Mouse (Mus musculus): ENCODE data around the gene Cars2. TPM values are rescaled to one million over a fixed set of nuclear protein-coding genes. Genes with fewer than 3 reads are reported as not detected.
"Not testable (repeated sequence)": the region's sequence is repeated elsewhere in the genome, so short reads cannot be mapped to it uniquely, and the experiment has no call there.

Cars2 gene
- polyA plus RNA-seq, 1 experiment from 2014 or later, result 23.8 TPM

DNA sequence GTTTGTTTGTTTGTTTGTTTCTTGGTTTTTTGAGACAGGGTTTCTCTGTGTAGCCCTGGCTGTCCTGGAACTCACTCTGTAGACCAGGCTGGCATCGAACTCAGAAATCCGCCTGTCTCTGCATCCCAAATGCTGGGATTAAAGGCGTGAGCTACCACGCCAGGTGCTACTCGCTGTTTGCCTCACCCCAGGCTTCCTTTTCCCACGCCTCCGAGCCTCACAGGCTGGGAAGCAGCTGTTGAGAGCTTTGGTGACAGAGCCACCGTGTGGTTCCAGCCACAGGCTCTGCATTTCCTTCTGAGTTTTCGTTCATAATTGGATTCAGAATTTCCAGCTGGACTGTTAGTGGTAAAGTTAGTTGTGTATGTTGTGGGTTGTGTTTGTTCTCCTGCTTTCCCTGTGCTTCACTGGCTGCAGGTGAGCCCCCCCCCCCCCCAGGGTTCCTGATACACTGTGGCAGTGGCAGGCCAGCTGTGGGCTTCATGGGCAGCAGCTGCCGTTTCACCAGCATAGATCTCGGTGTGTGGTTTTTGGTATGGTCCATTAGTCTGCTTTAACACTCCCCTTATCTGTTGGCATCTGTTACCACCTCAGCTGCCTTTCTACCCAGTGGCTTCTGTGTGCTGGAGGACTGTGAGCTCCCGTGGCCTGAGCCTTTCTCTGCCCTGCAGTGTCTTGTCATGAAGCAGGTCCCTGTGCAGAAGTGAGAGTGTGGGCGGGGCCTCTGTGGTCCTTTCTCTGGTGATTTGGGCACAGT is 46.9 kb downstream of the Cars2 start:
- Histone ChIP-seq H3K4me1 (replicated peaks) (peaks cover 9% of the 10 kb centered on the region), H3K27me3 (no peaks in the 10 kb centered on the region), H3K4me3 (no peak overlapping the region), H3K9ac (no peak overlapping the region), H3K27ac (no peak overlapping the region), H3K36me3 (peaks cover 68% of the 10 kb centered on the region), H3K4me2 (no peak overlapping the region), H3K9me3 (no peaks in the 10 kb centered on the region)
- no peak for ATAC-seq (ENCODE audit: low FRiP score)
- 91% methylated on average over 13 of the region's 13 CpGs for WGBS

DNA sequence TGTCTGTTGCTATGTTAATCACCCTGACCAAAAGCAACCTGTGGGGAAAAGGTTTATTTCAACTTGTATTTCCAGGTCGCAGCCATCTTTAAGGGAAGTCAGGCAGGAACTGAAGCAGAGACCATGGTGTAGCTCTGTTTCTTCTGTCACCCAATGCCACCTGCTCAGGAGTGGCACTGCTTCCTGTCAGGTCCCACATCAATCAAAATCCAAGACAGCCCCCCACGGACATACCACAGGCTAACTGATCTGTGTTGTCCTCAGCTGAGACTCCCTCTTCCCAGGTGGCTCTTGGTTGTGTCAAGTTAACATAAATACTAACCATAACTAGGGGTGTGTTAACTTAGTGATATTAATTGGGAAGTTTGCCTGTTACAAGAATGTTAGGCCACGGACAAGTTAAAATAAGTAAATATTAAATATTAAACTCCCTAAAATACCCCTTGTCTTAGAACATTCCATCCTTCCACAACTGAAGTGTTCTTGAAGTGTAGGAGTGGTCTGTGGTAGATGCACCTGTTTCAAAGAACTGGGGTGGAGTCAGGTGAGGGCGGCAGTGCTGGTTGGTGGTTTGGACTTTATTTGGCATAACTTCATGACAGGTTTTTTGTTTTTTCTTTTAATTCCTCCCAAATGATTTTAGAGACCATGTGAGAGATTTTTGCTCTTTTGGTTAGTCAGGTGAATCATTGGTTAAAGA is 51.6 kb downstream of the Cars2 start:
- WGBS, result 87% methylated on average over 4 of the region's 4 CpGs
- H3K4me2 ChIP-seq, result peak overlapping the region; percentile 69
- peaks cover 8% of the 10 kb centered on the region for H3K27me3 ChIP-seq
- H3K27ac ChIP-seq, result no peak overlapping the region
- ATAC-seq (ENCODE audit: low FRiP score), result no peak
- peaks cover 23% of the 10 kb centered on the region for H3K36me3 ChIP-seq
- H3K9me3 ChIP-seq, result no peaks in the 10 kb centered on the region
- H3K4me1 ChIP-seq (replicated peaks), result peaks cover 27% of the 10 kb centered on the region
- H3K4me3 ChIP-seq, result peak overlapping the region; percentile 83; the same call in 1 of the 2 replicates
- no peak overlapping the region for H3K9ac ChIP-seq

DNA sequence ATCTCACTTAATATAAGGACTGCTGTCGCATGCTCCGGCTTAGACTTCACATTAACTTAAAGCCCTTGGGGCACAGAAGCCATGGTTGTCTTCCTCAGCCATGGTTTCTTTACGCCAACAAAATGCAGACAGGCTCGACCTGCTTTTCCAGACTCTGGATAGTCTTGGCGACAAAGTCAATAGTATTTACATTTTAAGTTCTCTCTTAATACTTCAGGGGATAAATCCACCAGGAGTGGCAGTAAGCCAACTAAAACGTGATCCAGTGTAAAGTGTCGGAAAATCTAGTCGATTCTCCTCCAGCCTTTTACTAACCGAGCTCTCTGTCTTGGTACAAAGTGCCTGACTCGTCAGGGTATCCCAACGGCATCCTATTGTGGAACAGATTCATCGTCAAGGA is 52.3 kb downstream of the Cars2 start:
- H3K27ac ChIP-seq, result no peak overlapping the region

DNA sequence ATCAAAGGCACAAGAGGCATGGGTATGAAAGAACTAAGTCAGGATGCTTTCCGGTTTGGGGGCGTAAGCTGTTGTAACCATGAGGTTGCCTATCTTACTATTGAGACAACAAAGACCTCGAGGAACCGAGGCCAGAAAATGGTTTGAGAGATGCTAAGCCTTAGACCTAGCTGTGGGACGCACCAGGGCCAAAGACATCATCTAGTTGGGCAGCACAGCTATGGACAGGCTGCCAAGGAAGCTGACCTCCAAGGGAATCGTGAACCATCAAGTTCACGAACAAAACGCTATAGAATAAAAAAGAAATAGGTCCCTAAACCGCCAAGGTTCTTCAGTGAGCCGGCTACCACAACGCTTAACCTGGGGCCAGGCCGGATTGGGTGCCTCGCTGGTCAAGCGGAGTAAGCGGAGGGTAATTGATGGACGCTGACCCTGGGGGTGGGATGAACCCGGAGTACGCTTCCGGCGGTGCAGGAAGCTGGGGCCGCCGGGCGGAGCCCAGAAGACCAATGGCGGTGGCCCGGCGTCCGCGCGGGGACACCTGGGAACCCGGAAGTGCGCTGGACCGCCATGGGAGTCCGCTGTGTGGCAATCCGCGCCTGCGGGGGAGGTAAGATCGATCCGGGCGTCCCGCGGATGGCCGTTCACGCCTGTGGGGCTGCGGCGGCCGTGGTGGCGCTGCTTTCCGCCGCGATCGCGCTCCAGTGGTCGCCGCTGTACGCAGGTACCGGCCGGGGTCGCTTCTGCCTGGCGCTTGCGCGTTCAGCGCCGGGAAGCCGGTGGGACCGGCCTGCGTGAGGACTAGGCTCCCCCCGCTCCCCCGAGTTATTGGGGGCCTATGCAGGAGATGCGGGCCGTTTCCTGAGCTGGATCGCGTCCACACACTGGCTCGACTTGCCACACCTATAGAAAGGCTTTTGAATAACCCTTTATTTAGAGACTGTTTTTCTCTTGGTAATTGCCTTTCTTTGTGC is 53.3 kb downstream of the Cars2 start, which contains the start of gene Naxd:
Gene Naxd (plus strand): TSS at position 490 of the 974 bp plus-strand sequence.
- Histone ChIP-seq H3K4me1 (replicated peaks) (peaks cover 27% of the 10 kb centered on the region), H3K9ac (peak within 1 kb of the TSS; percentile 87), H3K27me3 (peaks cover 14% of the 10 kb centered on the region), H3K4me2 (peak within 1 kb of the TSS; percentile 69), H3K4me3 (peak within 1 kb of the TSS; percentile 83), H3K27ac (peak within 1 kb of the TSS; percentile 95), H3K9me3 (no peaks in the 10 kb centered on the region), H3K36me3 (peaks cover 9% of the 10 kb centered on the region)
- WGBS, result 4% methylated on average over 73 of the region's 73 CpGs
- peak; percentile 97 for ATAC-seq (ENCODE audit: low FRiP score)

More for the DNA sequence above, 52.3 kb downstream of the Cars2 start:
- H3K36me3 ChIP-seq, result peaks cover 17% of the 10 kb centered on the region
- H3K4me2 ChIP-seq, result peak overlapping the region; percentile 69
- no peaks in the 10 kb centered on the region for H3K9me3 ChIP-seq
- H3K4me1 ChIP-seq (replicated peaks), result peaks cover 27% of the 10 kb centered on the region
- ATAC-seq (ENCODE audit: low FRiP score), result no peak
- H3K27me3 ChIP-seq, result peaks cover 8% of the 10 kb centered on the region
- WGBS, result 80% methylated on average over 12 of the region's 12 CpGs
- peak overlapping the region; percentile 87; the same call in 1 of the 2 replicates for H3K9ac ChIP-seq
- H3K4me3 ChIP-seq, result peak overlapping the region; percentile 83

DNA sequence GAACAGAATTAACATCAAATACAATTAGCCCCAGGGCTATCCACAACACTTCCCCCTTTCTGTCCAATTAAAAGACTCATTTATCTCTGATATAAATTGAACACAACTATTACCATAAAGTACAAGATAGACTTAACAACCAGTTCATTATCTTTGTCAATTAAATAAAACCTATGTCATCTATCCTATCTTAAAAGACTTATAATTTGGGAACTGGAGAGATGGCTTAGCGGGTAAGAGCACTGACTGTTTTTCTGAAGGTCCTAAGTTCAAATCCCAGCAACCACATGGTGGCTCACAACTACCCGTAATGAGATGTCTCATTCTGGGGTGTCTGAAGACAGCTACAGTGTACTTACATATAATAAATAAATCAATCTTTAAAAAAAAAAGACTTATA is 58.2 kb downstream of the Cars2 start:
- H3K4me2 ChIP-seq; H3K4me3 ChIP-seq; H3K4me1 ChIP-seq (replicated peaks); H3K27ac ChIP-seq; H3K9me3 ChIP-seq; ATAC-seq (ENCODE audit: low FRiP score); H3K36me3 ChIP-seq; H3K9ac ChIP-seq: not testable (repeated sequence)
- peaks cover 41% of the 10 kb centered on the region for H3K27me3 ChIP-seq
- 88% methylated on average over 2 of the region's 2 CpGs for WGBS

DNA sequence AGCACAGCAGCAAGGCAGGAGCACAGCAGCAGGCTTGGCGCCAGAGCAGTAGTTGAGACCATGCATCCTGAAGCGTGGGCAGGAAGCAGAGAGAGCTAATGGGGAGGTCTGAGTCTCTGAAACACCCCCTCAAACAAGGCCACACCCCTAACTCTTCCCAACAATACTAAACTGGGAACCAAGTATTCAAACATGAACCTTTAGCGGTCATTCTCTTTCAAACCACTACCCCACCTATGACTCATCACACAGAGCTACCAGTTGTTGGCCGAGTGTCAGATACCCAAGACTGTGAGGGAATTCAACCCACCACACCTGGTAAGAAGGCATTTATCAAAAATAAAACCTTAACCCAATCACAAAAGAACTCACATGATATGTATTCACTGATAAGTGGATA is 63.4 kb downstream of the Cars2 start:
- Histone ChIP-seq H3K27me3 (peaks cover 46% of the 10 kb centered on the region), H3K4me2 (no peak overlapping the region), H3K27ac (no peak overlapping the region), H3K4me3 (no peak overlapping the region), H3K36me3 (no peaks in the 10 kb centered on the region), H3K9ac (no peak overlapping the region), H3K9me3 (no peaks in the 10 kb centered on the region), H3K4me1 (replicated peaks) (no peaks in the 10 kb centered on the region)
- no peak for ATAC-seq (ENCODE audit: low FRiP score)
- WGBS, result 81% methylated on average over 4 of the region's 4 CpGs

DNA sequence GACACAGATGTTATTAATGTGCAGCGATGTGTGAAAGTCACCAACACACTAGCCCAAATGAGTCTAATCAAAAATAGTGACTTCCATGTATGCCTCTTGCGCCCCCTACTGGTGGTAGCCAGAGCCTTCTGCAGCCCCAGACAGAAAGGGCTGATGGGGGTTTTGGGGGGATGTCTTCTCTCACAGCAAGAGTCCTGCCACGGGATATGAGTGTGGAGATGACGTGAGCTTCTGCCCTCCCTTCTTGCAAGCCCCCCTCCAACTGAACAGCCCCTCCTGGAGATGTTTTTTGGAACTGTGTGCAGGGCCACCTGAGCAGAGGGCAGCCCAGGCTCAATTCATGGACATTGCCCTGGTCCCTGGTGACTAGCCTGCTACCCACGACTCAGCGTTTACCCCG is 64.4 kb downstream of the Cars2 start:
- ATAC-seq (ENCODE audit: low FRiP score), result no peak
- H3K4me3 ChIP-seq, result no peak overlapping the region
- H3K4me1 ChIP-seq (replicated peaks), result no peaks in the 10 kb centered on the region
- WGBS, result 23% methylated on average over 7 of the region's 7 CpGs
- no peak overlapping the region for H3K9ac ChIP-seq
- no peak overlapping the region for H3K27ac ChIP-seq
- H3K9me3 ChIP-seq, result no peaks in the 10 kb centered on the region
- no peak overlapping the region for H3K4me2 ChIP-seq
- H3K36me3 ChIP-seq, result no peaks in the 10 kb centered on the region
- peaks cover 50% of the 10 kb centered on the region for H3K27me3 ChIP-seq

DNA sequence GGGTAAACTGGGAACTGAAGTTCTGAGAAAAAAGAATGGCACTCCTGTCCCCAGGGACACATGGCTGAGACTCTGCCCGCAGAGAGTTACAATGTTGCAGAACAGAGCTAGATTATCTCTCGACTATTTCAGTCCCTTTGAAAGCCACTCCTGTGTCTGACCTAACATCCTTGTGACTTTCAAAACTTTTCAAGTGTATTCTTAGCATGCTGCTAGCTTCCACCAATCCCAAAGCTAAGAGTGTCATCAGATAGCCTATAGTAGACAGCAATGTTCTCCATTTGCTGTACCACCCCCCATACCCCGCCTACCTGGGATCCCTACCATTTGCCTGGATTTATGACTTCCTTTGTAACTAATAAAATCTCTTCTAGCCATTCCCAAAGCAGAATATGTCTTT is 68.0 kb downstream of the Cars2 start:
- H3K4me2 ChIP-seq, result no peak overlapping the region
- H3K4me3 ChIP-seq, result no peak overlapping the region
- no peak for ATAC-seq (ENCODE audit: low FRiP score)
- no peaks in the 10 kb centered on the region for H3K36me3 ChIP-seq
- peaks cover 65% of the 10 kb centered on the region for H3K27me3 ChIP-seq
- no peaks in the 10 kb centered on the region for H3K9me3 ChIP-seq
- H3K4me1 ChIP-seq (replicated peaks), result peaks cover 14% of the 10 kb centered on the region
- H3K9ac ChIP-seq, result no peak overlapping the region
- no peak overlapping the region for H3K27ac ChIP-seq
- 78% methylated on average over 3 of the region's 3 CpGs for WGBS

DNA sequence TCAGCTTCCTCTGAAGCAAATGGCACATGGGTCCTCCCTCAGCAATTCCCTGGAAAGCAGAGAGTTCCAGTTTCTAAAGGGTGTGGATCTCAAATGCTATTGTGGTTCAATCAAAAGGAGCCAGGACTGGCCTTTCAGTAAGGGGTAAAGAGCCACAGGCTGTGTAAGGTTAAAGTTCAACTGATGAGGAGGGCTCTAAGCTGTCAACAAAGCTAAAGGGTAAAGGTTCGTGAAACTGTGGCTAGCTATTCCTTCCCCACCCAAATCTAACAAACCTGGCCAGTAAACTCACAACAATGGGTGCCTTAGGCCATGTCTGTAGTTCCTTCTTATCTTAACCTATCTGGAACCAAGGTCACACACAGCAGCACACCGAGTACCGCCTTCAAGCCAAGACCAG is 68.7 kb downstream of the Cars2 start:
- H3K4me3 ChIP-seq, result no peak overlapping the region
- no peak overlapping the region for H3K27ac ChIP-seq
- peaks cover 69% of the 10 kb centered on the region for H3K27me3 ChIP-seq
- WGBS, result 40% methylated on average over 3 of the region's 3 CpGs
- H3K4me2 ChIP-seq, result no peak overlapping the region
- H3K9ac ChIP-seq, result no peak overlapping the region
- H3K4me1 ChIP-seq (replicated peaks), result peaks cover 20% of the 10 kb centered on the region
- no peaks in the 10 kb centered on the region for H3K36me3 ChIP-seq
- ATAC-seq (ENCODE audit: low FRiP score), result no peak
- no peaks in the 10 kb centered on the region for H3K9me3 ChIP-seq

DNA sequence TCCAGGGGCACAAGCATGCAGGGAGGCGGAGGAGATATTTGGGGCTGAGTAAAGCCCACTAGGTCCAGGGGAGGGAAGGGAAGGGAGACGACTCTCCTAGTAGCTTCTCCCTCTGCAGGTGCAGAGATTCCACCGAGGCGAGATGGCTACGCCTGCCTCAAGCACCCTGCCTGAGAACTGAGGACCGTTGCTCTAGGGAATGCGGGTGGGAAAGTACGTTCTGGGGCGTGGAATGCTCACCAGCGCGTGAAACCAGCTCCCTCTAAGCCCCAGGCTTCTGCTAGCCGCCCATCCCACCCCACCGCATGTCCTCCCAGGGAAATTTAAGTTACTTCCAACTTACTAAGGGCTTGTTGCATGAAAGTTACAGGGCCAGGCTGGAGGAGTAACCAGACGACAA is 71.0 kb downstream of the Cars2 start:
- WGBS, result 3% methylated on average over 14 of the region's 14 CpGs
- Histone ChIP-seq H3K4me1 (replicated peaks) (peaks cover 27% of the 10 kb centered on the region), H3K4me3 (no peak overlapping the region), H3K9ac (no peak overlapping the region), H3K36me3 (no peaks in the 10 kb centered on the region), H3K27ac (no peak overlapping the region), H3K27me3 (peaks cover 87% of the 10 kb centered on the region), H3K4me2 (no peak overlapping the region), H3K9me3 (no peaks in the 10 kb centered on the region)
- ATAC-seq (ENCODE audit: low FRiP score), result no peak

DNA sequence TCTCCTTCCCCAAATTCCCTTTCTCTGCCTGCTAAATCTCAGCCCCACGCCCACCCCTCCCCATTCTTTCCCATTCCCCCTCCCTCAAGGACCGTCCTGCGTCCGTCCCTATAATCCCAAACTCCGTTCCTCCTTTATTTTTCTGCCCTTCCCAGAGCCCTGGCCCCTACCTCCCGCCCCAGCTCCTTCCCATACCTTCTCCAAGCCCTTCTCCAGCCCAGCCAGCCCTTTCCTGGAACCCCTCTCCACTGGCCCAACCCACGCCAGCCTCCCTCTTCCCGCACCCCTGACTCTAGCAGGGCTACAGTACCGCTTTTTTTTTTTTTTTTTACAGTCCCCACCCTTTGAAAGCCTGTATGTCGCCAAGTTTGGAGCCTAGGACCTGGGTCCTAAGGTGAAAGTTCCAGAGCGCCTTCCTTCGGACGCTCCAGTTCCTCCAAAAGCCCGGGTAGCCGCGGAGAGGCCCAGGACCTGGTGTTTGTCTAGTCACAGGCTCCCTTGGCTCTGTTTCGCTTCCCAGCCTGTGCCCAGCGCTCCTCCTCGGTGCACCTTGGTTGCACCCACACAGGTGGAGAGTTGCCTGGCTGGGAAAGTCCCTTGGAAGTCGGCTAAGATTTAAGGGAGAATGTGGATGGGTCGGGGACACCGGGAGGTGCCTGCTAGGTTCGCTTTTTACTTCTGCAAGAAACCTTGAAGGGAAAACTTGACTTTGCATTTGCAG is 71.6 kb downstream of the Cars2 start:
- peak overlapping the region; percentile 74 for H3K4me2 ChIP-seq
- no peak overlapping the region for H3K9ac ChIP-seq
- no peak overlapping the region for H3K27ac ChIP-seq
- H3K4me3 ChIP-seq, result peak overlapping the region; percentile 49
- H3K27me3 ChIP-seq, result peaks cover 93% of the 10 kb centered on the region
- 2% methylated on average over 23 of the region's 23 CpGs for WGBS
- ATAC-seq (ENCODE audit: low FRiP score), result no peak
- H3K4me1 ChIP-seq (replicated peaks), result peaks cover 27% of the 10 kb centered on the region
- no peaks in the 10 kb centered on the region for H3K9me3 ChIP-seq
- H3K36me3 ChIP-seq, result no peaks in the 10 kb centered on the region

Data from hindbrain, embryonic 13.5 days (tissue).